Mouse (Mus musculus): ENCODE results near the gene Mrps23. TPM values are rescaled to one million over a fixed set of nuclear protein-coding genes. Genes with fewer than 3 reads are reported as not detected.

Mrps23 gene
- polyA plus RNA-seq, 1 experiment from 2014 or later = 64.2 TPM

Other genes starting within 250 kb of the Mrps23 start
- gene Dynll2, start 216.9 kb upstream of the Mrps23 start, polyA plus RNA-seq (2015; fragmentation: Nextera tagmentation; extraction: Ambion mirVana) = 49.1 and 51.2 TPM in 2 replicates
- gene Srsf1, start 157.0 kb upstream of the Mrps23 start, polyA plus RNA-seq (2015; fragmentation: Nextera tagmentation; extraction: Ambion mirVana) = 281 and 354 TPM in 2 replicates
- 53.9 and 62.8 TPM in 2 replicates for gene Vezf1, start 136.1 kb upstream of the Mrps23 start, polyA plus RNA-seq (2015; fragmentation: Nextera tagmentation; extraction: Ambion mirVana)
- gene Cuedc1, start 106.3 kb upstream of the Mrps23 start, polyA plus RNA-seq (2015; fragmentation: Nextera tagmentation; extraction: Ambion mirVana) = 51.3 and 59.1 TPM in 2 replicates
- 3.1 and 4.1 TPM in 2 replicates for gene Ccdc182, start 89.7 kb downstream of the Mrps23 start, polyA plus RNA-seq (2015; fragmentation: Nextera tagmentation; extraction: Ambion mirVana)

All from neural tube, embryonic 13.5 days (tissue).